Mouse (Mus musculus) kidney, postnatal 25 days (tissue): ENCODE measurements at regions not wholly inside any gene's neighbourhood (a gene's known extent, or its start where the extent isn't known, plus 50 kb on each side); places are given as distances from the start of the nearest gene placed in this dataset.

Experiments used
- DNase-seq, 2 experiments: peaks; one replicate each; pipeline ENCODE4 v3.0.0; 2021; ENCODE audit warnings: mixed read lengths in 2 of 2

DNA sequence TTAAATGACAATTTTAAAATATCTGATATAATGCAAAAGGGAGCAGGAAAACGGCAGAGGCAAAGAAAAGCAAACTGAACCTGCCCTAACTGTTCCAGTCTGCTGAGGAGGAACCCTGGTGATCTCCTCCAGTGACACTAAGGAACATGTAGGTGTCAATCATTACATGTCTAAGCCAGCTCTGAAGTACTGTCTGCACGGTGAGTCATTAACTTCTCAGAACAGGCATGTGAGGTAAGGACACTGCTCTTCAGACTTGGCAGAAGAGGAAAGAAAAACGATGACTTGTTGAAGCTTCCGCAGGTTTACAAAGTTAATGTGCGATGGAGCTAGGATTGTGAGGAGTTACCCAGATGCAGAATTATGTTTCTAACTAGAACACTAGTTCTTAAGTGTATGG lies 199.1 kb downstream of the Nuf2 start:
- peak; percentile 14 to 61 for DNase-seq

DNA sequence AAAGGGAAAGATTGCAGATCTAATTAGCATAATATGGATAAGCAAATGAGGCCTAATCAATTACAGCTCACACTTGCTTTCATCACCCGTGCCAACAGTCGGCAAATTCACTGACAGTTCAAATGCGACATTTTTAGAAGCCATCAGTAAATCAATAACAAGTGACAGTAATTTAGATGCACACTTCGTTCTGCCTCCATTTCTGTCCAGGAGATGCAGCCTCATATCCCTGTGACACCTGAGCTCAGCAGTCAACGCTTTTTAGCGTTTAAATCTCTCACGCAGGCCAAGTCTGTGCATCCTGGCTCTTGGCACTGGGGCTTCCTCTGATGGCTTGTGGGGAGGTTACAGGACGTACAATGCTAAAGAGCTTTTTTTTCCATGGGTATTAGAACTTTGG lies 218.0 kb downstream of the Nuf2 start:
- DNase-seq = no peak

DNA sequence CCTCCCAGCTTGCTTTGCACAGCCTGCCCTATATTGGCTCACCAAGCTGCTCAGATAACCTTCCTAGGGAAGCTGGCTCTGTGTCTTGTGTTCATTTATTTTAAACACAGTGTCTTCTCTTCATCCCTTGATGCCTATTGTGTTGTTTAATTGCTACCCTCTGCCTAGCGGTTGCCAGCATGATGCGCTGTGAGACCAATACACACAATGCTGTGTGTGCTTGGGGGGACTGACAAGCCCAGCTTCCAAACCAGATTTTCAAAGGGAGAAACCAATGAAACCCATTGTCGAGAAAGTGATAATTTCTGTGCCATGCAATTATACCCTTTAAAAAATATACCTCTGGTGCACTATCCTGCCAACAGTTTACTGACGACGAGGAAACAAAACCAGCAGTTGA lies 247.8 kb downstream of the Nuf2 start:
- no peak for DNase-seq

DNA sequence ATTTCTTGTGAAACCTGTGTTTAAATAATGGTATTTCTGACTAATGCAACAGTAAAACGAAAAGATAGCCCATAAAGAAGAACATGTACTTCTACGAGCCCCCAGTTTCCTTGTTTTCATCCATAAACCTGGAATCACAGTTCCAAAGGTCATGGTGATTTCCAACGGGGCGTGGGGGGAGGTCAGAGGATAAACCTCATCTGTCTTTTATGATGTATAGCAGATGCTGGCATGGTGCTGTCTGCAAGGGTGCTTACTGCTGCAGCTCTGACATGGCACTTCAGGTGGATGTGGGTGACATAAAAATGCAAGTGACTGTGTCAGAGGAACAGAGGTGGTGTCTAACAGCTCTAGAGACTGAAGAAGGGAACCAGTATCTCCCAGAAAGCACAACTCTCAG lies 260.5 kb downstream of the Nuf2 start:
- no peak for DNase-seq

- DNase-seq = no peak
Measured at GRCm38 (mm10) chr1:169263984-169264660, 267.1 kb downstream of the Nuf2 start.

DNA sequence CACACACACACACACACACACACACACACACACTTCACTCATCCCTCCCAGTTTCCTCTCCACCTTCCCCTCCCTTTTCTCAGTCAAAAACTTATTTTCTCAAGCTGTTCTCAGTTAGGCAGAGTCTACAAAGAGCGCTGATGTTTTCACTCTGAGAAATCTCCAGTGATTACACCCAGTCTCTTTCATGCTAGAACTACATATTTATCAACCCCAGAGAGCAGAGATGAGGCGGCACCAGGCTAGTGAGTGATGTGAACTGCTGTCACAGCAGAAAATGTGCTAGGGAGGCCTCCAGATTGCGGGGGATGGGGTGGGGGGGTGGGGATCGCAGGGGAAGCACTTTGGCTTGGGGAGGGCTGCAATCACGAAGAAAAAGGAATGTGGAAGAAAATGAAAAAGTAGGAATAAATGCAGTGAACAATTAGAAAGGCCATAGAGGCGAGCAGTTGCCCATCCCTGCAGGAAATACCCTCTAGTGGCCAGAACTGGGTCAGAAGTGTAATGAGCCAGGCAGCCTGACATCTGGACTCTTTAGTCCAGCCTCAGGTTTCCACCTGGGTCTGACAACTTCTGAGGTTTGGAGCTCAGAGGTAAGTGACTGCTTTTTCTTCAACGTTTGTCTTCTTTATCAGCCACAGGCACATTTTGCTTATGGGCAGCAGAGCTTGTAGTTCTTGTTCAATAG lies 276.9 kb downstream of the Nuf2 start:
- DNase-seq = peak in 1 of 2 experiments; percentile 11

- DNase-seq = no peak
Measured at GRCm38 (mm10) chr1:169252189-169252588, 279.1 kb downstream of the Nuf2 start.

DNA sequence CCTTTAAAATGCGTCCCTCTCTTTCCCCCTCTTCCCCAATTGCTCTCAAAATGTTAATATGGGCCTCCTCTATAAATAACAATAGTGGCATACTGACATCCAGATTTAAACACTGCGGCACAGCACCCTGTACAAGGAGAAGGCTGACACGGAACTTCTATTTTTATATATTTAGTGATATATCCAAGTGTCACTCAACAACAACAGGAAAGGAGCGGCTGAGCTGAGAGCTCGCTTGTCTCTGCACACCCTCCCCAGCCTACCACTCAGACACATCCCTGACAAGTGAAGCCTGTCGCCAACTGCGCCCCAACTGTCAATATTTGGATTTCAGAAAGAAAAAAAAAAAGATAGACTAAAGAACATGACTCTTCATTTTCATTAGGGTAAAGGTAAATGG lies 282.2 kb downstream of the Nuf2 start:
- DNase-seq = no peak

DNA sequence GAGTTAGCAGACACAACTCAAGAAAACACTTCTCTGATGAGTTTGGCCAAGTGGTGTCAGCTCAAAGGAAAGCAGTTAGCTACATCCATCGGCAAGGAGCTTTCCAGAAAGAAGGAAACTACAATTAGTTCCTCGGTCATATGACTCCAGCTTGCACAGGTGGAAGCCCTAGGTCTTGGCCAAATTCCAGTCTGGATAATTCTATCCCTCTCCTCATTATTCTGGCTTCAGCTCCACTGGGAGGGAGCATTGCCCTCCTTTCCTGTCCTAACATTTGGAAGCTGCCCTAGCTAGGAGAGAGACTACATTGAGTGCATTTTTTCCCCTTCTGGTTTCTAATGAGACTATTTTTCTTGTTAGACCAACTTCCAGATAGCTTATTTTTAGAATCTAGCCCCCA lies 290.9 kb downstream of the Nuf2 start:
- DNase-seq = peak; percentile 28 to 35

- DNase-seq = peak; percentile 75 to 86
Measured at GRCm38 (mm10) chr1:169238671-169239090, 292.6 kb downstream of the Nuf2 start.

- DNase-seq = peak; percentile 39 to 77
Measured at GRCm38 (mm10) chr1:169235276-169235681, 296.0 kb downstream of the Nuf2 start.

GRCm38 (mm10) chr1:169233368-169233767 lies 297.9 kb downstream of the Nuf2 start:
- DNase-seq = no peak

DNA sequence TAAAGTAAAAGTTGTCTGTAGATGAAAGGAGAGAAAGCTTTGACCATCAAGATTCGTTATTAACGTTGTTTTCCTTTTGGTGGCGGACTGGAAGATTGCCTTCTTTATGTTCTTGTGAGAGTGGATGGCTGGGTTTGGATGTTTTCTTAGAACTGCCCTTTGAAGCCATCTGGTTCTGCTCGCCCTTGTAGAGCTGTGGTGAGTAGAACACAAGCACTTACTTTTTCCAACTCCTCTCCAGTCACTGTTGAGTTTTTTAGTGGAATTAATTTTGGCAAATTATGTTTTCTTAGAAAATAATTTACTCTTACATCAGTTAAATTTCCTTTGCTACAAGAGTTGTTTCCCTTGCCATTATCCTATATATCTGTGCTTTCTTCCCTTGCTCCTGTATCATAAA lies 301.2 kb downstream of the Nuf2 start:
- no peak for DNase-seq

GRCm38 (mm10) chr1:169224431-169224830 lies 306.8 kb downstream of the Nuf2 start:
- DNase-seq = peak; percentile 44 to 58

DNA sequence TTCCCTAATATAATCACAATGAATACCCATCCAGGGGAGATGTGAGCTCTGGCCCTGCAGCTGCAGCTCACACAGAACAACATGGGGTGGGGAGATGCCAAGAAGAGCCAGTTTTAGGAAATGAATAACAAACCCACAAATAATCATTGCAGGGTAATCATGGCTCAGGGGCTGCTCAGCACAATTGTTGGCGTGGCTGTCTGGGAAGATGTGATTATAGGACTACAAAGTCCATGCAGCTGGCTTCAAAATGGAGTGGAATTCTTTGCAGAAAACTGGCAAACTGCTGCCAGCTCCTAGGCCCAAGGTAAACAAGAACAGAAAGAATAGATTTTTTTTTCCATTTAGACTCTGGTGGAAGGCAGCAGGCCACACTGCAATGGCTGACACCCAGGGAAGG lies 343.6 kb downstream of the Nuf2 start:
- DNase-seq = peak in 1 of 2 experiments; percentile 2

DNA sequence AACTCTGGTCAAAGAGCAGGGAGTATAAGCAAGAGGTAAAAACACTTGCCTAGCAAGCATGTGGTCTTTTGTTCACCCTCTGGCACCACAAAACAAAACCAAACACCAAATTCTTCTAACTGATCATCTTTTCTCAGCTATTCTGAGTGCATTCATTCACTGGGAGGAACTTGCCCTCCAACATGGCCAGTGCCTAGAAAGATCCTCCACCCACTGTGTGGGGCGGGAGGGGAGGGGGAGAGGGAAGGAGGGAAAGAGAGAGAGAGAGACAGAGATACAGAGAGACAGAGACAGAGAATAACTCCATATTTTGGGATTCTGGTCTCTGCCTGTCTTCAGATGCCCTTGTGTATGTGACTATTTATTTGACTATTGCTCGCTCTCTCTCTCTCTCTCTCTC lies 360.9 kb downstream of the Nuf2 start:
- DNase-seq = no peak

DNA sequence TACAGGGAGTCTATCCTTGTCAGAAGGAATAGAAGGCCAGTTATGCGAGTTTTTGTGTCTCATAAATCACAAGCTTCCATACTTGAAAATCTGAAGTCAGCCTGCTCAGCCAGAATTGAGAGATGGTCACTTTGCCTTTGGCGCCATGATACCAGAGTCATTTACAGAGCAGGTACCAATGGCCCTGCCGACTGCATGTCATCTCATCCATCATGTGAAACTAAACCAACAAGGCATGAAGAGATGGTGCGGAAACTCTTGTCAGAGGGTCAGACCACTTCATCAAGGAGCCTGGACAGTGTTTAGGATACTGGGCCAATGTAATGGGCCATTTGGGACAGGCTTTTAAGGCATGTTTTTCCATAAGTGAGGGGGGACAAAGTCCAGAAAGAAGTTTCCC lies 363.2 kb downstream of the Nuf2 start:
- no peak for DNase-seq

GRCm38 (mm10) chr1:169166041-169166850 lies 365.0 kb downstream of the Nuf2 start:
- DNase-seq = peak; percentile 26 to 32

DNA sequence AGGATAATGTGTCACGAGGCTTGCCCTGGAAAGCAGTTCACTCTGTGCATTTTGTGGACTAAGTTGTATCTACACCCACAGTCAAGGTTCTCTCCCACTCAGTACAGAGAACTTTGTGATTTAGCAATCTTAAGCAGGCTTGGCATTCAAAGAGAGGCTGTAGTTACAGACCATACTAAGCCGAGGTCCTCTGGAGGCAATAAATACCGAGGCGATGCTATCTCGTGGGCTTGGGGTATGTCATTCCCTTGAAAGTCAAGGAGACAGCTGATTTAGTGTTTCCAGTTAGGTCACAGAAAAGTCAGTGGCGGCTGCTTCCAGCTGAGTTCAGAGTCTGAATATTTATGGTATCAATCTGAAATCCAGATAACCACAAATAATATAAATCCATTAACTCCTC lies 370.4 kb downstream of the Nuf2 start:
- peak; percentile 56 to 76 for DNase-seq

GRCm38 (mm10) chr1:169160220-169160619 lies 371.0 kb downstream of the Nuf2 start:
- DNase-seq = peak in 1 of 2 experiments; percentile 56

DNA sequence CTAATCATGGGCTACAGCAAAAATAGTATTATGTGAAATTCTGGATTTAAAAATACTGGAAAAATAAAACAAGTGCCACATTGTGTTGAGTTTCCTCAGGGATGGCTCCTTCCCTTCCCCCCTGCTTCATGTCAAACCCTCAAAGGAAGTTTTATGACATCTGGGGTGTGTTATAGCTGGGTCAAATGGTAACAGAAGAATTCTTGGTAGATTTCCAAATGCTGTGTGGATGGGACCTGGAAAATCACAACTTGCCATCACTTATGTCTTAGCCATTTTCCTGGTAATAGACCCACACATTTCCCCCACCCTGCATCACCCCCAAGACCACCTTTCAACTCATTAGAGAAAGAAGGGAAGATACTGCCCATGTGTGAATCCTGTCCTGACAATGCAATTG lies 371.5 kb downstream of the Nuf2 start:
- DNase-seq = peak; percentile 54 to 65

- DNase-seq = no peak
Measured at GRCm38 (mm10) chr1:169157496-169157895, 373.8 kb downstream of the Nuf2 start.

GRCm38 (mm10) chr1:169156875-169157274 lies 374.4 kb downstream of the Nuf2 start:
- no peak for DNase-seq
